Mouse (Mus musculus): Measurements from ENCODE around the gene Gpr137. TPM values are rescaled to one million over a fixed set of nuclear protein-coding genes. Genes with fewer than 3 reads are reported as not detected.

The Gpr137 gene
- polyA plus RNA-seq, 1 experiment from 2014 or later, result 6.4 TPM

DNA sequence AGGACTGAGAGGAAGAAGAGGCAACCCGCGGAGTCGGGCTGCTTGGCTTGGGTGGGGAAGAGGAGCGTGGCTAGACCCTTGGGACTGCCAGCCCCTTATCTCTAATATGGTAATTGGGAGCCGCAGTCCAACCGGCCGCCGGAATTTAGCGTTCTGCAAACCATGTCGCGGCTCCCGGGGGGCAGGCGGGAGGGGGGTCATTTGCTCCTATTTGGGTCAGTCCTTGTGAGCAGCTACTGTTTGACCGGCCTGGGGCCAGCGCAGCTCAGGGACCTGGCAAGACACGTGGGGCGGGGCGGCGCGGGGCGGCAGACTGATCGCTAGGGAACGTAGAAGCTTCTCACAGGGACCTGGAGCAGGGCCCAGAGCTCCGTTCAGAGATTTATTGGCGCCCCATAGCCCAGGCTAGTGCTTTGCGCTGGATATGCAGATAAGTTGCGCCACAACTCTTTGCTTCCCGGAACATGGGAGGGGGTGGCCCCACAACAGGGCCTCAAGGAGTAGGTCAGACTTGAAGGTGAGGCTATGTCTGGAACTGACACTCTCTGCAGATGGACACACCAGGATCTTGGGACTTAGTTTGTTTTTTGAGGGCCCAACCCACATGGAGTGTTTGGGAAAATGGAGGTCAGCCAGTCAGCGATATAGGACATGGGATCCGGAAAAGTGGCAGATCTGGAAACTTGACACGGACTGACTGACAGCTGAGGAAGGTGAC is 9.9 kb upstream of the Gpr137 start:
- no peaks in the 10 kb centered on the region for H3K9me3 ChIP-seq (replicated peaks)
- ATAC-seq (ENCODE audit: low read depth) (peak; percentile 45), DNase-seq (peak; percentile 54)
- peak overlapping the region; percentile 74 for H3K4me3 ChIP-seq (replicated peaks)
- peak overlapping the region; percentile 93 for H3K27ac ChIP-seq
- peaks cover 51% of the 10 kb centered on the region for H3K4me1 ChIP-seq (replicated peaks)
- no peaks in the 10 kb centered on the region for H3K27me3 ChIP-seq
- peaks cover 14% of the 10 kb centered on the region for H3K36me3 ChIP-seq
- H3K4me2 ChIP-seq, result peak overlapping the region; percentile 92
- peak overlapping the region; percentile 82 for H3K9ac ChIP-seq
- WGBS (ENCODE audit: insufficient replicate concordance), result 3% methylated on average over 31 of the region's 31 CpGs

GRCm38 (mm10) chr19:6951381-6951968 is 9.2 kb upstream of the Gpr137 start:
- Histone ChIP-seq H3K27me3 (no peaks in the 10 kb centered on the region), H3K36me3 (peaks cover 14% of the 10 kb centered on the region), H3K9ac (peak overlapping the region; percentile 82), H3K4me1 (replicated peaks) (peaks cover 51% of the 10 kb centered on the region), H3K9me3 (replicated peaks) (no peaks in the 10 kb centered on the region), H3K4me2 (peak overlapping the region; percentile 92), H3K4me3 (replicated peaks) (peak overlapping the region; percentile 74), H3K27ac (peak overlapping the region; percentile 93)
- WGBS (ENCODE audit: insufficient replicate concordance), result under 1% methylated on average over 35 of the region's 35 CpGs
- DNase-seq, result peak; percentile 84
- peak; percentile 74 for ATAC-seq (ENCODE audit: low read depth)

GRCm38 (mm10) chr19:6950613-6951153 is 8.4 kb upstream of the Gpr137 start:
- no peaks in the 10 kb centered on the region for H3K27me3 ChIP-seq
- H3K9me3 ChIP-seq (replicated peaks), result no peaks in the 10 kb centered on the region
- H3K4me3 ChIP-seq (replicated peaks), result peak overlapping the region; percentile 74
- H3K9ac ChIP-seq, result peak overlapping the region; percentile 82
- peaks cover 51% of the 10 kb centered on the region for H3K4me1 ChIP-seq (replicated peaks)
- peaks cover 14% of the 10 kb centered on the region for H3K36me3 ChIP-seq
- DNase-seq, result peak; percentile 43
- ATAC-seq (ENCODE audit: low read depth), result peak; percentile 39
- WGBS (ENCODE audit: insufficient replicate concordance), result under 1% methylated on average over 28 of the region's 28 CpGs
- H3K27ac ChIP-seq, result peak overlapping the region; percentile 93
- peak overlapping the region; percentile 92 for H3K4me2 ChIP-seq

- peaks cover 55% of the 10 kb centered on the region for H3K4me1 ChIP-seq (replicated peaks)
- ATAC-seq (ENCODE audit: low read depth), result no peak
- peak overlapping the region; percentile 93 for H3K27ac ChIP-seq
Measured at GRCm38 (mm10) chr19:6949951-6950350, 7.7 kb upstream of the Gpr137 start.

DNA sequence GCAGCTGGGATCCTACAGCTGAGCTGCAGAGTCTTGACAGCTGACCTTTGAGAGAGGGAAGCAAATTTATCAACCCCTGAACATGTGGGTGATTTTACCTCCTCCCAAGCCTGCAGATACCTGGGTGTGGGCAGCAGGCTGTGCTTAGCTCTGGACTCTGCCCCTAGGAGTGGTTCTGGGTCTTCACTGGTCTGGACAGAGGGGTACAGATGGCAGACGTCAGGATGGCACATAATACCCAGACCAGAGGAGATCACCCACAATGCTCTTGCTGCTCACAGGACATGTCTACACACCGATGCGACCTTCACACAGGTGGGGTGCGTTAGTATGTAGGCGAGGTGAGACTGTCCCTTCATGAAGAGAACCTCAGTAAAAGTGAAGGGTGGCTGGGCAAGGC is 7.3 kb upstream of the Gpr137 start:
- H3K9me3 ChIP-seq (replicated peaks), result no peaks in the 10 kb centered on the region
- H3K27ac ChIP-seq, result no peak overlapping the region
- H3K4me1 ChIP-seq (replicated peaks), result peaks cover 55% of the 10 kb centered on the region
- 80% methylated on average over 5 of the region's 5 CpGs for WGBS (ENCODE audit: insufficient replicate concordance)
- peak overlapping the region; percentile 3; the same call in 1 of the 2 replicates for H3K9ac ChIP-seq
- no peaks in the 10 kb centered on the region for H3K27me3 ChIP-seq
- 0 out of 2 replicates have a peak overlapping the region, but pooled peaks have one; percentile 74 for H3K4me3 ChIP-seq (replicated peaks)
- ATAC-seq (ENCODE audit: low read depth) (no peak), DNase-seq (no peak)
- peak overlapping the region; percentile 92 for H3K4me2 ChIP-seq
- peaks cover 13% of the 10 kb centered on the region for H3K36me3 ChIP-seq

More at GRCm38 (mm10) chr19:6949951-6950350, 7.7 kb upstream of the Gpr137 start:
- no peak for DNase-seq
- Histone ChIP-seq H3K4me3 (replicated peaks) (peak overlapping the region; percentile 74), H3K9ac (peak overlapping the region; percentile 82), H3K36me3 (peaks cover 12% of the 10 kb centered on the region), H3K4me2 (peak overlapping the region; percentile 92), H3K9me3 (replicated peaks) (no peaks in the 10 kb centered on the region), H3K27me3 (no peaks in the 10 kb centered on the region)
- WGBS (ENCODE audit: insufficient replicate concordance), result 65% methylated on average over 5 of the region's 5 CpGs

GRCm38 (mm10) chr19:6948186-6948585 is 5.9 kb upstream of the Gpr137 start:
- no peak overlapping the region for H3K4me3 ChIP-seq (replicated peaks)

GRCm38 (mm10) chr19:6947742-6948141 is 5.5 kb upstream of the Gpr137 start:
- ATAC-seq (ENCODE audit: low read depth), result no peak
- no peak overlapping the region for H3K4me2 ChIP-seq
- H3K27ac ChIP-seq, result no peak overlapping the region
- DNase-seq, result no peak
- WGBS (ENCODE audit: insufficient replicate concordance), result 51% methylated on average over 4 of the region's 4 CpGs
- peaks cover 57% of the 10 kb centered on the region for H3K4me1 ChIP-seq (replicated peaks)
- H3K9me3 ChIP-seq (replicated peaks), result no peaks in the 10 kb centered on the region
- no peak overlapping the region for H3K4me3 ChIP-seq (replicated peaks)
- peaks cover 13% of the 10 kb centered on the region; the same call in 1 of the 2 replicates for H3K36me3 ChIP-seq
- no peaks in the 10 kb centered on the region for H3K27me3 ChIP-seq
- no peak overlapping the region for H3K9ac ChIP-seq

More at GRCm38 (mm10) chr19:6948186-6948585, 5.9 kb upstream of the Gpr137 start:
- DNase-seq (no peak), ATAC-seq (ENCODE audit: low read depth) (no peak)
- Histone ChIP-seq H3K9ac (no peak overlapping the region), H3K9me3 (replicated peaks) (no peaks in the 10 kb centered on the region), H3K36me3 (peaks cover 13% of the 10 kb centered on the region; the same call in 1 of the 2 replicates), H3K27ac (no peak overlapping the region), H3K27me3 (no peaks in the 10 kb centered on the region), H3K4me2 (no peak overlapping the region), H3K4me1 (replicated peaks) (peaks cover 57% of the 10 kb centered on the region)
- 70% methylated on average over 4 of the region's 4 CpGs for WGBS (ENCODE audit: insufficient replicate concordance)

DNA sequence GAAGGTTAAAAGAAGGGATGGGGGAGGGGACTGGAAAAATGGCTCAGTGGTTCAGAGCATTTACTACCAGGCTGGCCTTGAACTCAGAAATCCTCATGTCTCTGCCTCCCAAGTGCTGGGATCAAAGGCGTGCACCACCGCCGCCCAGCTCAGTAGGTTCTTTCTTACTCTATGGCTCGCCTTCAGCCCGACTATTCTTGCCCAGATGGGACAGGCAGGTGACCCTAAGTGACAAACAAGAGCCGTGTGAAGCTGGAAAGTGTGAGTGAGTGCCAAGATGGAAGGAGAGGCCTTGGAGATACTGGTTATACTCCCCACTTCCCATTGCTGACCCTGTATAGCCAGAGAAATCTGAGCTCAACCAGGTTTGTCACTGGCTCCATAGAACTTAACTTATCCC is 1.4 kb upstream of the Gpr137 start:
- DNase-seq (no peak), ATAC-seq (ENCODE audit: low read depth) (no peak)
- Histone ChIP-seq H3K4me1 (replicated peaks) (peaks cover 39% of the 10 kb centered on the region), H3K27me3 (no peaks in the 10 kb centered on the region), H3K4me3 (replicated peaks) (no peak overlapping the region), H3K27ac (no peak overlapping the region), H3K4me2 (no peak overlapping the region), H3K9me3 (replicated peaks) (no peaks in the 10 kb centered on the region), H3K36me3 (peaks cover 13% of the 10 kb centered on the region; the same call in 1 of the 2 replicates), H3K9ac (no peak overlapping the region)
- 85% methylated on average over 6 of the region's 6 CpGs for WGBS (ENCODE audit: insufficient replicate concordance)

DNA sequence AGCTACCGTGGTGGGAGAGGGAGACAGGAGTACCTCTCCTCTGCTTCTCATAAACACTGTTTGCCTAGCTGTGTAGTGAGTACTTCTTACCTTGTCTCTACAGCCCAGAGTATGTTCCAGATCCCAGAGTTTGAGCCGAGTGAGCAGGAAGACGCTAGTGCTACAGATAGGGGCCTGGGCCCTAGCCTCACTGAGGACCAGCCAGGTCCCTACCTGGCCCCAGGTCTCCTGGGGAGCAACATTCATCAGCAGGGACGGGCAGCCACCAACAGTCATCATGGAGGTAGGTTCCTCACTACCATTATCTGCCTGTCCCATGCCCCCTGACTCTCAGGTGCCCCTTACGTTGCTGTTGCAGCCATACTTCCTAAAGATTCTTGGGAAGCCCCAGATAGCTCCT is 484 bp upstream of the Gpr137 start:
- H3K27ac ChIP-seq, result peak overlapping the region; percentile 80
- peak overlapping the region; percentile 98 for H3K4me2 ChIP-seq
- 21% methylated on average over 5 of the region's 5 CpGs for WGBS (ENCODE audit: insufficient replicate concordance)
- H3K9ac ChIP-seq, result peak overlapping the region; percentile 92
- H3K27me3 ChIP-seq, result peaks cover 4% of the 10 kb centered on the region; the same call in 1 of the 2 replicates
- ATAC-seq (ENCODE audit: low read depth), result peak; percentile 11
- peaks cover 31% of the 10 kb centered on the region for H3K4me1 ChIP-seq (replicated peaks)
- H3K9me3 ChIP-seq (replicated peaks), result no peaks in the 10 kb centered on the region
- no peak for DNase-seq
- peak overlapping the region; percentile 89 for H3K4me3 ChIP-seq (replicated peaks)
- H3K36me3 ChIP-seq, result peaks cover 13% of the 10 kb centered on the region; the same call in 1 of the 2 replicates

DNA sequence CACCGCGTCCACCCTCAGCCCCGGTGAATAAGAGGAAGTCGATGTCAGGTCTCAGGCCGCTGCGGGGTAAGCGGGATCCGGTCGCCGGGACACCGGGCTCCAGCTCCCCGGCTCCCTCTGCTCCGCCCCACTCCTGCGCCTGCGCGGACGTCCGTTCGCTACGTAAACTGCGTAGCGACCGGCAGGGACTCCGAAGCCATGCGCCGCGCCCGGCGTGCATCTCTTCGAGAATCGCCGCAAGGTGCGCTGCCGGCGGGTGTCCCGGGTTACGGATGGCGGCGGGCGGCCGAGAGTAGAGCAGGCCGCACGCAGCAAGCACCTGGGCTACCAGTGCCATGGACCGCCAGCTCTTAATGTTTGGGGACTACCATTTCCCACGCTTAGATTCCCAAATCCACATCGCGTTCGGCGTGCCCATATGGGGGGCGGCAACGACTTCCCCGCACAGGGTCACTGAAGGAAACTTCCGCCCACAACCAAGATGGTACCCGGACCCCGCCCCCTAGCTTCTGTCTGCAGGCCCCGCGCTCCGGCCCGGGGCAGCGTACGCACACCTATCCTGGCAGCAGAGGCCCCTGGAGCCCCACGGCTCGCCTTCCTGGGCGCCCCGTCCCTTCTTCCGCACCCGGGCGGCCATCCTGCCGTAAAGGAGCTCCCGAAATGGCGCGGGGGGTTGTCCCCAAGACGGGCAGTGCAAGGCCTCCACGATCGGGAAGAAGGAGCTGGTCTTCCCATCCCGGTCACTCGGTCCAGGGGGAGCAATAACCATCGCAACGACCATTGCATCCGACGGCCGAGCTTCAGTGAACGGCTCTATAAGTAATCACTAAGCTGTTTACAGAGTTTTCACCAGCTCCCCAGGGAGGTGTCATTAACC is 670 bp downstream of the Gpr137 start, which contains the start of gene Bad:
Gene Bad, plus strand, starts transcription at position 490 of the 877 bp plus-strand sequence.
- WGBS (ENCODE audit: insufficient replicate concordance), result under 1% methylated on average over 83 of the region's 83 CpGs
- H3K36me3 ChIP-seq, result peaks cover 13% of the 10 kb centered on the region; the same call in 1 of the 2 replicates
- H3K27me3 ChIP-seq, result peaks cover 4% of the 10 kb centered on the region; the same call in 1 of the 2 replicates
- DNase-seq, result peak; percentile 88
- H3K4me1 ChIP-seq (replicated peaks), result peaks cover 30% of the 10 kb centered on the region
- peak within 1 kb of the TSS; percentile 92 for H3K9ac ChIP-seq
- ATAC-seq (ENCODE audit: low read depth), result peak; percentile 66
- H3K9me3 ChIP-seq (replicated peaks), result no peaks in the 10 kb centered on the region
- H3K27ac ChIP-seq, result peak within 1 kb of the TSS; percentile 94
- peak within 1 kb of the TSS; percentile 98 for H3K4me2 ChIP-seq
- H3K4me3 ChIP-seq (replicated peaks), result peak within 1 kb of the TSS; percentile 89
